Mouse (Mus musculus) liver, embryonic 14.5 days (tissue): ENCODE data around the gene Tmem170.

Experiments used
- CTCF ChIP-seq: IDR thresholded peaks from 2 replicates; pipeline ENCODE4 v1.5.1; 2016; ENCODE audit warnings: antibody characterized with exemption, low read depth, control low read depth
- EP300 ChIP-seq: IDR thresholded peaks from 2 replicates; pipeline ENCODE4 v1.6.1; 2016; ENCODE audit warnings: antibody characterized with exemption, low read depth

DNA sequence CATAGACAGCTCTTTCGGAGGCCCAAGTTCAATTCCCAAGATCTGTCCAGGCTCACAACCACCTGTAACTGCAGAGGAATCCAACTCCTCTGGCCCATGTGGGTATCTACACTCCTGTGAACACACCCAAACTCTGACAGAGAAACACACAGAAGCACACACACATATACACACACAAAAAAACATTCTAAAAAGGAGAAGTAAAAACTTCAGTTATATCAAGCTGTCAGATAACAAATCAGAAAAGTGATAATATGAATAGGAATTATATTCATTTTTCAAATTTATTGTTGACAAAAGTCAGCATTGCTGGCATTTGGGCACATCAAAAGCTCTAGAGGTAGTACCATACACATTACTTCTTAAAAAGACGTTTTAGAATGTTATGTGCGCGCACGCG lies 29.8 kb downstream of the Tmem170 start:
- no peak for TF ChIP-seq CTCF
- no peak for TF ChIP-seq EP300
